ENCODE assay signal across 7 mouse cellular contexts in the genomic region with DNA sequence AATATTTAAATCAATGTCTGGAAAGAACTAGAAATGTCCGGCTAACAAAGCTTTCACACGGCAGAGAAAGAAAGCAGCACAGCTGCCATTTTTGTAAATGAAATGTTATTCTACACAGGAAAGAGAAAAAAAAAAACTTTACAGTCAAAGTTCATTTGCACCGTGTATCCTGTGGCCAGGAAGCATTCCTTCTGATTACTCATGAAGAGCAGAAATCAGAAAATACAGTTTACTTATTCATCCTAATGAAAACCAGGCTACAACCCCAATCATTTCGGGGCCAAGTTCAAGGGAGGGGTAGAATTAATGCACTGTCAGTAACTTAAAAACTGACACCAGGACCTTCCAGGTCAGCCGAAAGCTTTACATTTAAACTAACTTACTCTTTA. TPM values are rescaled to one million over a fixed set of nuclear protein-coding genes. Genes with fewer than 3 reads are reported as not detected.
A peak's percentile ranks its signal among the peaks of the same experiment; 100 is the strongest.
DNase-seq lines count a peak whose midpoint lies in the region; ATAC-seq and TF ChIP-seq lines count a peak whose summit lies in the region.

No protein-coding gene starts in this region.

- no peak overlapping the region for H3K4me3 ChIP-seq in forebrain, postnatal 0 days (ENCODE audit: low read depth, low read length)
- peak overlapping the region; percentile 93 for H3K4me3 ChIP-seq in liver, embryonic 13.5 days (replicated peaks)

- no peaks in the 10 kb centered on the region for H3K9me3 ChIP-seq in forebrain, postnatal 0 days (ENCODE audit: low read length)
- H3K9me3 ChIP-seq in liver, embryonic 13.5 days (replicated peaks): no peaks in the 10 kb centered on the region

- H3K27ac ChIP-seq in forebrain, postnatal 0 days (ENCODE audit: low read depth, low read length): no peak overlapping the region
- peak overlapping the region; percentile 100 for H3K27ac ChIP-seq in liver, embryonic 13.5 days

- TF ChIP-seq CTCF in forebrain, postnatal 0 days (IDR thresholded peaks at IDR 0.05; ENCODE audit: low read depth): no peak

- 0 out of 2 replicates have a peak, but pooled peaks cover 4% of the 10 kb centered on the region for H3K27me3 ChIP-seq in forebrain, postnatal 0 days (ENCODE audit: insufficient read depth, low read length)
- no peaks in the 10 kb centered on the region for H3K27me3 ChIP-seq in liver, embryonic 13.5 days

- H3K9ac ChIP-seq in forebrain, postnatal 0 days: no peak overlapping the region
- peak overlapping the region; percentile 99 for H3K9ac ChIP-seq in liver, embryonic 13.5 days

- 24% methylated on average over 5 of the region's 5 CpGs for WGBS in forebrain, postnatal 0 days
- WGBS in liver, embryonic 13.5 days (ENCODE audit: insufficient replicate concordance): 15% methylated on average over 5 of the region's 5 CpGs

- peaks cover 5% of the 10 kb centered on the region; the same call in 1 of the 2 replicates for H3K4me1 ChIP-seq in forebrain, postnatal 0 days (ENCODE audit: insufficient read depth)
- H3K4me1 ChIP-seq in liver, embryonic 13.5 days (replicated peaks): peaks cover 76% of the 10 kb centered on the region

- no peaks in the 10 kb centered on the region for H3K36me3 ChIP-seq in forebrain, postnatal 0 days (ENCODE audit: insufficient read depth)
- H3K36me3 ChIP-seq in liver, embryonic 13.5 days: peaks cover 30% of the 10 kb centered on the region

- ATAC-seq in forebrain, postnatal 0 days: no peak
- no peak for ATAC-seq in liver, embryonic 13.5 days (ENCODE audit: low read depth)

- DNase-seq in 416B (ENCODE audit: low read depth): peak; percentile 60
- peak; percentile 16 for DNase-seq in CD4-positive helper T cell, adult 2 months (ENCODE audit: low read depth, low spot score)
- no peak for DNase-seq in forebrain, postnatal 0 days
- DNase-seq in liver, embryonic 13.5 days: no peak
- no peak for DNase-seq in urinary bladder, adult 2 months (ENCODE audit: low spot score)
- no peak for DNase-seq in frontal cortex, adult 2 months (ENCODE audit: extremely low spot score in 1 of 2, low spot score in 1 of 2)
- DNase-seq in embryo, embryonic 9.5 days (ENCODE audit: extremely low spot score): no peak

- peak overlapping the region; percentile 79 for H3K4me2 ChIP-seq in forebrain, postnatal 0 days (ENCODE audit: low read depth)
- H3K4me2 ChIP-seq in liver, embryonic 13.5 days: peak overlapping the region; percentile 85

RNA-seq across cellular contexts. Expression of a gene that starts 1.9 kb away (rescaled TPM):
- 7.6 and 7.7 TPM in 2 replicates for total RNA-seq in forebrain, postnatal 0 days (2014; rRNA removed)
- 12.6 and 14.1 TPM in 2 replicates for polyA plus RNA-seq in forebrain, postnatal 0 days (2015; fragmentation: Nextera tagmentation; extraction: Ambion mirVana)
- 44.6 and 54.3 TPM in 2 replicates for polyA plus RNA-seq in liver, embryonic 13.5 days (2015; fragmentation: Nextera tagmentation; extraction: Ambion mirVana)
- polyA plus RNA-seq in urinary bladder, adult 2 months (2012; rRNA removed): 214 and 256 TPM in 2 replicates
- polyA plus RNA-seq in frontal cortex, adult 2 months (2012; rRNA removed): 20.4 and 21.1 TPM in 2 replicates

RNA-seq across cellular contexts. Expression of a gene that starts 43.5 kb away (rescaled TPM):
- total RNA-seq in forebrain, postnatal 0 days (2014; rRNA removed): 85.7 and 107 TPM in 2 replicates
- 101 and 132 TPM in 2 replicates for polyA plus RNA-seq in forebrain, postnatal 0 days (2015; fragmentation: Nextera tagmentation; extraction: Ambion mirVana)
- polyA plus RNA-seq in liver, embryonic 13.5 days (2015; fragmentation: Nextera tagmentation; extraction: Ambion mirVana): 161 and 182 TPM in 2 replicates
- polyA plus RNA-seq in urinary bladder, adult 2 months (2012; rRNA removed): 222 and 271 TPM in 2 replicates
- polyA plus RNA-seq in frontal cortex, adult 2 months (2012; rRNA removed): 297 and 316 TPM in 2 replicates

Comparison
In these comparisons a context has a peak if more than half of its experiments do, and no peak if none do; other contexts are left out.
1. DNase-seq: peak in 416B (single experiment) and CD4-positive helper T cell, adult 2 months (single experiment); none in forebrain, postnatal 0 days (single experiment), liver, embryonic 13.5 days (single experiment), urinary bladder, adult 2 months (single experiment), frontal cortex, adult 2 months (0 of 2) and embryo, embryonic 9.5 days (single experiment).